Mouse (Mus musculus): ENCODE data around the gene Ak1.

DNA sequence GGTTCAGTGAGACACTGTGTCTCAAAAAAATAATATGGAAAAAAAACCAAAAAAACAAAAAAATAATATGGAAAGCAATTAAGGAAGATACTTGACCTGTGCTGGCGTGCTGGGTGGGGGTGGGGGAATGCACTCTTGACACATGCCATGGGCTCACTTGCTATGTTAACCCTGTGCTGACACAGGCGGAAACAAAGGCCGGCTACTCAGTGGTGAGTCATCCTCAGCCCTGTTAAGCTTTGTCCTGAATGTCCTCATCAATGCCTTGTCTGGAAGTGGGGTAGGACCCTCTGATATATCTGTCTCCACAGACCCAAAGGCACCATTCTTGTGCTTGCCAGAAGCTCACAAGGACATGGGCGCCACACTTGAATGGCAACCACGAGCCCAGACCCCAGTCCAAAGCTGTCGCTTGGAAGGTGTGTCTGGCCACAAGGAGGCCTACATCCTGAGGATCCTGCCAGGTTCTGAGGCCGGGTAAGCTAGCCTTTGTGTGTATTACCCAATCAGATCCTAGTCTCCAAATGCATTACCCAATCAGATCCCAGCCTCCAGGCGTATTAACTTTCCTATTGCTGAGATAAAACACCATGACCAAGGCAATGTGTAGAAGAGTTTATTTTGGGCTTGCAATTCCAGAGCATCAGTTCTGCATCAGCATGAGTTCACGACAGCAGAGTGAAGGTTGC lies 50.5 kb downstream of the Ak1 start:
- TF ChIP-seq EP300 (IDR thresholded peaks at IDR 0.05) (no peak), CTCF (IDR thresholded peaks at IDR 0.05) (no peak)
